Mouse (Mus musculus) hindbrain, postnatal 0 days (tissue): ENCODE results near the gene Adcy5. TPM values are rescaled to one million over a fixed set of nuclear protein-coding genes. Genes with fewer than 3 reads are reported as not detected.
A peak's percentile ranks its signal among the peaks of the same experiment; 100 is the strongest.

Experiments
- ATAC-seq: fragments of 200-750 bp; cut with Nextera tagmentation; 2 replicates; pipeline ENCODE4 v1.8.0; 2017; ENCODE audit warnings: mild to moderate bottlenecking, moderate TSS enrichment, moderate library complexity
- DNase-seq: peaks from one replicate; pipeline ENCODE4 v3.0.0-alpha.2; 2015; ENCODE audit warnings: low spot score
- H3K27ac ChIP-seq: fragments of 300-500 bp; sonication (generic); 2 replicates; pipeline ENCODE4 v1.5.1; 2014; ENCODE audit warnings: mild to moderate bottlenecking
- H3K27me3 ChIP-seq: fragments of 300-500 bp; sonication (generic); 2 replicates; pipeline ENCODE4 v1.6.1; 2014; ENCODE audit warnings: low read length, mixed read lengths; ENCODE audit not compliant: insufficient read depth
- H3K36me3 ChIP-seq: fragments of 300-500 bp; sonication (generic); 2 replicates; pipeline ENCODE4 v1.6.1; 2014; ENCODE audit warnings: low read length, mixed read lengths; ENCODE audit not compliant: insufficient read depth
- H3K4me1 ChIP-seq: fragments of 300-500 bp; sonication (generic); 2 replicates; pipeline ENCODE4 v1.6.1; 2014; ENCODE audit warnings: antibody characterized with exemption, low read length, mixed read lengths; ENCODE audit not compliant: insufficient read depth
- H3K4me2 ChIP-seq: fragments of 300-500 bp; sonication (generic); 2 replicates; pipeline ENCODE4 v1.6.1; 2014; ENCODE audit warnings: low read depth, mild to moderate bottlenecking, low read length, moderate library complexity, mixed read lengths
- H3K4me3 ChIP-seq: fragments of 300-500 bp; sonication (generic); 2 replicates; pipeline ENCODE4 v1.5.1; 2014; ENCODE audit warnings: low read length
- H3K9ac ChIP-seq: fragments of 300-500 bp; sonication (generic); replicated peaks from 2 replicates; pipeline ENCODE4 v1.6.1; 2014; ENCODE audit warnings: mild to moderate bottlenecking, low read length, moderate library complexity, mixed read lengths
- H3K9me3 ChIP-seq: fragments of 300-500 bp; sonication (generic); 2 replicates; pipeline ENCODE4 v1.6.1; 2016; ENCODE audit warnings: low read length, mixed read lengths
- CTCF ChIP-seq: IDR thresholded peaks from 2 replicates; pipeline ENCODE4 v1.5.1; 2016; ENCODE audit warnings: antibody characterized with exemption, control low read depth, low read depth
- WGBS: fragments of 180-500 bp; shearing (Covaris S2); extraction: QIAGEN DNeasy Blood & Tissue Kit; methylation state at CpG from one replicate; pipeline ENCODE4 v1.1.7; 2014; 5-methylcytosine and 5-hydroxymethylcytosine counted together
- polyA plus RNA-seq: library from polyadenylated mRNA; unstranded; fragments of >200 nt; fragmentation: Nextera tagmentation; extraction: Ambion mirVana; gene quantifications from 2 replicates; pipeline ENCODE4 v1.2.1, GENCODE M21; 2015
- total RNA-seq: library from RNA; depleted of rRNA; stranded (reverse); fragments of >200 nt; gene quantifications from 2 replicates; pipeline ENCODE4 v1.2.3, GENCODE M21; 2014

Adcy5 gene
- total and polyA plus RNA-seq, 2 experiments from 2014 or later = 6.3 to 85.5 TPM

DNA sequence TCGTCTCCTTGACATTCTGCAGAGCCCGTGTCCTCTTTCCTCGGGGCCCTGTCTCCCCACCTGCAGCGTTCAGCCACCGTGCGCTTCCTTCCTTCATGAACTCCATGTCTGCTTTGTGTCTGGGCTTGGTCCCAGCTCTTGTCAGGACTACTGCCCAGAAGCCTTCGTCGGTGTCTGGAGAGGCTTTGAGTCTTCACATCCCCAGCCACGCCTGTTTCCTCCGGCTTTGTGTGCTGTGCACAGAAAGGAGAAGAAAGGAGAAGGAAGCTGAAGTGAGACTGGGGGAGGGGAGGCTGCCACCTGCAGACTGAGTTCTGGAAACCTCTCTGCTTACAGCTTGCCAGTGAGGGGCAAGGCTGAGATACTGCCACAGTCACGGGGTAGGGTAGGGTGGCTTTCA is 74.9 kb downstream of the Adcy5 start:
- no peaks in the 10 kb centered on the region for H3K36me3 ChIP-seq
- H3K27me3 ChIP-seq = no peaks in the 10 kb centered on the region
- no peak overlapping the region for H3K27ac ChIP-seq
- no peak overlapping the region for H3K9ac ChIP-seq
- H3K4me1 ChIP-seq = peaks cover 8% of the 10 kb centered on the region; the same call in 1 of the 2 replicates
- 43% methylated on average over 11 of the region's 11 CpGs for WGBS
- DNase-seq = no peak
- no peaks in the 10 kb centered on the region for H3K9me3 ChIP-seq
- no peak overlapping the region for H3K4me3 ChIP-seq
- no peak for TF ChIP-seq CTCF
- no peak overlapping the region for H3K4me2 ChIP-seq
- no peak for ATAC-seq

DNA sequence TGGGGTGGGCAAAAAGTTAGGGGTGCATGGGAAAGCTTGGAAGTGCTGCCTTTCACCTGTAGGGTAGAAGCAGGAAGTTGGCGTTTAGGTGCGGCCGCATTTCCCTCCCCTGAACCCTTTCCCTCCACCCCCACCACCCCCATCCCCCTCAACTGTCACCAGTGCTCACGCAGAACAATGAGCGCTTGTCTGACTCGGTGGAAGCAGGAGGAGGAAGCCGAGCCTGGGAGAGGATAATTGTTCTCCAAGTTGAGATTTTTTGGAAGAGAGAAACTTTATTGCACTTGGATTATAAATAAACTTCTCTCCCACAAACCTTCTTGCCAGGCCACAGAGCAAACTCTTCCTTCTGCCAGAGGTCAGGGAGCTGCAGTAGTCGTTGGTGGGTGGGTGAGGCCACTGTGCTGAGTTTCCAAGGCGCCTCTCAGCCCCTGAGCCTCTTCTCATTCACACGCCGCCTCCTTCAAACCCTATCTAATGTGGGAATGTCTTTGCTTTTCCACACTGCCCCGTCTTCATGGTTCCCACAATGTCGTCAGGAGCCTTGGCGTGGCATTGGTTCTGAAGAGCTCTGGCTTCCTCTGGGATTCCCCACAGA is 77.6 kb downstream of the Adcy5 start:
- WGBS = 34% methylated on average over 14 of the region's 14 CpGs
- peaks cover 5% of the 10 kb centered on the region; the same call in 1 of the 2 replicates for H3K4me1 ChIP-seq
- no peak for ATAC-seq
- H3K4me2 ChIP-seq = no peak overlapping the region
- TF ChIP-seq CTCF = no peak
- no peaks in the 10 kb centered on the region for H3K27me3 ChIP-seq
- no peak for DNase-seq
- no peak overlapping the region for H3K27ac ChIP-seq
- no peak overlapping the region for H3K9ac ChIP-seq
- no peaks in the 10 kb centered on the region for H3K9me3 ChIP-seq
- no peak overlapping the region for H3K4me3 ChIP-seq
- H3K36me3 ChIP-seq = no peaks in the 10 kb centered on the region

DNA sequence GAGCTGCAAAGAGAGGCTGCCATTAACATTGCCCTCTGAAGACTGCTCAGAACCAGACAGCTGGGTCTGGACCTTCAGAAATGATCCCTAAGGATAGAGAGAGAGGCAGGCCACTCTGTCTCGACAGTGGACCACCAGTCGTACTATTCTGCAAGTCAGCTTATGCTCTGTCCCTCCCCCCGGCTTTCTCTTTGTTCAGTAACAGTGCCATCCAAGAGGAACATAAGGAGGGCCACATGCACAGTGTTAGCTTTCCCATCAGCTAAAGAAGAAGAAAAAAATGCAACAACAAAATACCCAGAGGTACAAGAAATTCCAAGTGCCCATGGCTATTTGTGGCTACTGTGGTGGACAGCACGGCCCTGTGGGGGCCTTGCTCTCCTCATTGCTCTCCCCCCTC is 78.7 kb downstream of the Adcy5 start:
- no peak overlapping the region for H3K4me3 ChIP-seq
- no peaks in the 10 kb centered on the region for H3K27me3 ChIP-seq
- ATAC-seq (no peak), DNase-seq (no peak)
- no peaks in the 10 kb centered on the region for H3K36me3 ChIP-seq
- H3K9ac ChIP-seq = no peak overlapping the region
- no peak overlapping the region for H3K27ac ChIP-seq
- H3K4me1 ChIP-seq = peaks cover 8% of the 10 kb centered on the region; the same call in 1 of the 2 replicates
- TF ChIP-seq CTCF = no peak
- H3K9me3 ChIP-seq = no peaks in the 10 kb centered on the region
- H3K4me2 ChIP-seq = no peak overlapping the region
- WGBS = 75% methylated on average over 4 of the region's 4 CpGs

- ATAC-seq = no peak
- H3K4me3 ChIP-seq = no peak overlapping the region
- H3K4me1 ChIP-seq = peaks cover 6% of the 10 kb centered on the region; the same call in 1 of the 2 replicates
- H3K4me2 ChIP-seq = no peak overlapping the region
- no peak for DNase-seq
- H3K27ac ChIP-seq = no peak overlapping the region
- 72% methylated on average over 7 of the region's 7 CpGs for WGBS
- H3K27me3 ChIP-seq = no peaks in the 10 kb centered on the region
- no peaks in the 10 kb centered on the region for H3K36me3 ChIP-seq
- no peak overlapping the region for H3K9ac ChIP-seq
- H3K9me3 ChIP-seq = no peaks in the 10 kb centered on the region
- no peak for TF ChIP-seq CTCF
These were observed 82.4 kb downstream of the Adcy5 start for GRCm38 (mm10) chr16:35237091-35237490.

DNA sequence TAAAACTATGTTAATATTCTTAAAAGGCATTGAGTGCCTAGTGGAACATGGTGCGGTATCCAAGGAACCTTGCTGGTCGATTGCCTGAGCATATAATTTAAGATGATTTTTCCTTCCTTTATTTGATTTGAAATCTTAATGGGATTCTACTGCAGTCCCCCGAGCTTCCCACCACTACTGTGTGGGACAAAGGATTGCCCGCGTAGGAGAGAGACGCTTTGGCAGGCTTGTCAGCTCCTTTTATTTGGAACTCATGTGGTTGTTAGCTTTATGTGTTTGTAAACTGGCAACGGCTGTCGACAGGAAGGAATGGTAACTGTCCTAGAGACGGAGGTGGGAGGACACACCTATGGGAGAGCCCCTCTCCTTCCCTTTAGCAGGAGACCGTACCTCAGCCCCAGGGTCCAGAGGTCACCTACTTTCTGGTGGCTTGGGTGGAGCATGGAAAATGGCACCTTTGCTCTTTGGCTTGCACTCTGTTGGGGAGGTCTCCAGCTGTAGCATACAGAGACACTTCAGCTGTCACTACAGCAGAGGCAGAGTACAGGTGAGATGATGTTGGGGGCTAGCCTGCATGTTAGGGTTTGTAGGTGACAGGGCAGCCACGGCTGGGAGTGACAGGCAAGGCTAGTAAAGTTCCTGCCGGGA is 84.8 kb downstream of the Adcy5 start:
- no peak for TF ChIP-seq CTCF
- 37% methylated on average over 12 of the region's 12 CpGs for WGBS
- peaks cover 6% of the 10 kb centered on the region; the same call in 1 of the 2 replicates for H3K4me1 ChIP-seq
- no peaks in the 10 kb centered on the region for H3K9me3 ChIP-seq
- ATAC-seq (peak; percentile 22; the same call in 1 of the 2 replicates), DNase-seq (peak; percentile 15)
- no peaks in the 10 kb centered on the region for H3K27me3 ChIP-seq
- no peak overlapping the region for H3K9ac ChIP-seq
- 0 out of 2 replicates have a peak overlapping the region, but pooled peaks have one; percentile 48 for H3K27ac ChIP-seq
- no peak overlapping the region for H3K4me3 ChIP-seq
- H3K36me3 ChIP-seq = no peaks in the 10 kb centered on the region
- H3K4me2 ChIP-seq = no peak overlapping the region

DNA sequence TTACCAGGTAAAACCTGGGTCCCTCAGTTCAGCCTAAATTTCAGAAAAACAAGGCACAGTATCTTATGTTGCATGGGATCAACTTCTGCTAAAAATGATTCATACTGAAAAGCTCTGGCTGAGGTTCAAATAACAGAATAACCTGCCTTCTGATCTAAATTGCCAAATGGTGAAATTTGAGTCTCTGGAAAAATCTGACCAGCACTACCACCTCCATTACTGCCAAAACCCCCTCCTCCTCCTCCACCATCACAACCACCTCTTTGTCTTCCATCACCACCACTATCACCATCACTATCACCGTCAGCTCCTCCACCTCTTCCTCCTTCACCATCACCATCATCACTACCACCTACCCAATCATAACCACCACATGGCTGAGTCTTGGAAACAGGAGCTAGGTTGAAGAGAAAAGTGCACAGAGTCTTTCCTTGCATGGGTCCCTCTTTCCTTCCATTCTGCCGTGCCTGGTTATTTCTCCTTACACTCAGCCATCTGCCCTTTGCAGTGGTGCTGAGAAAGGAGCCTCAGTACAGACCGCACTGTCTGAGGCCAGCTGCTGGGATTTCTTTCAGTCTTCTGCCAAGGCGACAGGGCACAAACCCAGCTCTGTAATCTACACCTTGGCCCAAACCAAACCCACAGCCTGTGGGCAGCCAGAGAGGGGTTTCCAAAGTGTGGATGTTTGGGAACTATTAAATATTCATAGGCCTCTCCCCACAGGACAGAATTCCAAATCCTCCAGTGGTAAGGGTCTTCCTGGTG is 85.5 kb downstream of the Adcy5 start:
- H3K4me2 ChIP-seq = no peak overlapping the region
- DNase-seq (peak; percentile 47), ATAC-seq (peak; percentile 59)
- no peak overlapping the region for H3K9ac ChIP-seq
- H3K27me3 ChIP-seq = no peaks in the 10 kb centered on the region
- peak overlapping the region; percentile 48 for H3K27ac ChIP-seq
- no peak for TF ChIP-seq CTCF
- H3K36me3 ChIP-seq = no peaks in the 10 kb centered on the region
- H3K4me3 ChIP-seq = no peak overlapping the region
- H3K4me1 ChIP-seq = peaks cover 6% of the 10 kb centered on the region; the same call in 1 of the 2 replicates
- 48% methylated on average over 4 of the region's 4 CpGs for WGBS
- no peaks in the 10 kb centered on the region for H3K9me3 ChIP-seq
